Mouse (Mus musculus) embryo, embryonic 11 days (tissue): ENCODE data around the gene Uri1.

ENCODE experiments used
- DNase-seq: peaks from one replicate; pipeline ENCODE4 v3.0.0-alpha.2; 2015

Uri1 gene

GRCm38 (mm10) chr7:38023451-38023850 is at the start of gene Uri1:
Gene Uri1 (minus strand): TSS chr7:38023551.
- no peak for DNase-seq

GRCm38 (mm10) chr7:38071065-38071464 is 47.7 kb upstream of the Uri1 start:
- no peak for DNase-seq

GRCm38 (mm10) chr7:38070663-38071062 is 47.3 kb upstream of the Uri1 start:
- DNase-seq: no peak

GRCm38 (mm10) chr7:38064431-38064830 is 41.1 kb upstream of the Uri1 start:
- DNase-seq: no peak

- peak; percentile 95 for DNase-seq
Measured at GRCm38 (mm10) chr7:38061060-38061970, 38.0 kb upstream of the Uri1 start.

GRCm38 (mm10) chr7:38059636-38060330 is 36.4 kb upstream of the Uri1 start:
- no peak for DNase-seq

GRCm38 (mm10) chr7:38059096-38059495 is 35.7 kb upstream of the Uri1 start:
- DNase-seq: no peak

- DNase-seq: no peak
Measured at GRCm38 (mm10) chr7:38055996-38056395, 32.6 kb upstream of the Uri1 start.

- no peak for DNase-seq
Measured at GRCm38 (mm10) chr7:38054246-38054645, 30.9 kb upstream of the Uri1 start.

GRCm38 (mm10) chr7:38047229-38047628 is 23.9 kb upstream of the Uri1 start:
- DNase-seq: no peak

- DNase-seq: no peak
Measured at GRCm38 (mm10) chr7:38041244-38041643, 17.9 kb upstream of the Uri1 start.

- no peak for DNase-seq
Measured at GRCm38 (mm10) chr7:38037586-38037985, 14.2 kb upstream of the Uri1 start.

- no peak for DNase-seq
Measured at GRCm38 (mm10) chr7:38031183-38031582, 7.8 kb upstream of the Uri1 start.

GRCm38 (mm10) chr7:38030606-38031005 is 7.3 kb upstream of the Uri1 start:
- DNase-seq: no peak

GRCm38 (mm10) chr7:38029986-38030385 is 6.6 kb upstream of the Uri1 start:
- DNase-seq: no peak

GRCm38 (mm10) chr7:38029083-38029482 is 5.7 kb upstream of the Uri1 start:
- no peak for DNase-seq

- DNase-seq: no peak
Measured at GRCm38 (mm10) chr7:38027940-38028600, 4.7 kb upstream of the Uri1 start.

GRCm38 (mm10) chr7:38024839-38025238 is 1.5 kb upstream of the Uri1 start:
- no peak for DNase-seq

- DNase-seq: no peak
Measured at GRCm38 (mm10) chr7:38019770-38020169, 3.6 kb downstream of the Uri1 start.

- DNase-seq: peak; percentile 97
Measured at GRCm38 (mm10) chr7:38019369-38019749, 4.0 kb downstream of the Uri1 start.

- DNase-seq: peak; percentile 77
Measured at GRCm38 (mm10) chr7:38018416-38019368, 4.7 kb downstream of the Uri1 start.

GRCm38 (mm10) chr7:38015356-38015755 is 8.0 kb downstream of the Uri1 start:
- DNase-seq: no peak
